Mouse (Mus musculus): ENCODE data around the gene Nkd2.

Nkd2 gene

GRCm38 (mm10) chr13:73833809-73834208, 13.6 kb downstream of the Nkd2 start:
- POLR2A ChIA-PET: interaction anchor here in 2 of 4 experiments (0.6 to 1.0 kb wide), 2 partner anchors 12 to 42 kb away, joined by 3 read pairs; no protein-coding TSS in a partner anchor
- CTCF ChIA-PET: interaction anchor here in 2 of 4 experiments (0.7 to 1.2 kb wide), 3 partner anchors 12 to 13 kb away, joined by 3 to 6 read pairs (median 3); partner anchors contain the start of gene Nkd2 (in 1 of the 2)

- ChIA-PET POLR2A (no interaction called here), CTCF (interaction anchor here in 3 of 4 experiments (0.6 to 1.5 kb wide), 4 partner anchors 9 to 140 kb away, joined by 3 to 10 read pairs (median 6); no protein-coding TSS in a partner anchor)
These were observed 15.9 kb downstream of the Nkd2 start for GRCm38 (mm10) chr13:73831486-73831885.

DNA sequence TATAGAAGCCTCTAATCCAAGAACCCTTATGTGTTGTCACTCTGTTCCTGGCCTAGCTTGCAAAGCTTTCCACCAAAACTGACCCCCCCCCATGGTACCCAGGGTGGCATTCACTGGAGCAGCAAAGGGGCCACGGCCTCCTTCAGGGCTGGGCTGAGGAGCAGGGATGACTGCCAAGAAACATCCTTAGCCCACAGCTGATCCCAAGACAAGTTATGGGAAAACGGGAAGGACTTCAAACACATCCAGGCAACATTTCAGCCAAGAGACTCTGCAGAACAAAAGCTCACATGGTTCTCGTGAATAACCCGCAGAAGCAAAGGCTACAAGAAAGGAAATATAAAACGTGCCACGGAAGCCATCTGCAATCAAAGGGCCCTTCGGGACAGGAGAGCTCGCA, 20.2 kb downstream of the Nkd2 start:
- CTCF ChIA-PET: interaction anchor here in 3 of 4 experiments (0.5 to 1.4 kb wide), 3 partner anchors 14 to 170 kb away, joined by 3 to 6 read pairs (median 5); no protein-coding TSS in a partner anchor
- POLR2A ChIA-PET: no interaction called here

- ChIA-PET POLR2A (no interaction called here), CTCF (no interaction called here)
These were observed 23.7 kb downstream of the Nkd2 start for GRCm38 (mm10) chr13:73823711-73824110.

DNA sequence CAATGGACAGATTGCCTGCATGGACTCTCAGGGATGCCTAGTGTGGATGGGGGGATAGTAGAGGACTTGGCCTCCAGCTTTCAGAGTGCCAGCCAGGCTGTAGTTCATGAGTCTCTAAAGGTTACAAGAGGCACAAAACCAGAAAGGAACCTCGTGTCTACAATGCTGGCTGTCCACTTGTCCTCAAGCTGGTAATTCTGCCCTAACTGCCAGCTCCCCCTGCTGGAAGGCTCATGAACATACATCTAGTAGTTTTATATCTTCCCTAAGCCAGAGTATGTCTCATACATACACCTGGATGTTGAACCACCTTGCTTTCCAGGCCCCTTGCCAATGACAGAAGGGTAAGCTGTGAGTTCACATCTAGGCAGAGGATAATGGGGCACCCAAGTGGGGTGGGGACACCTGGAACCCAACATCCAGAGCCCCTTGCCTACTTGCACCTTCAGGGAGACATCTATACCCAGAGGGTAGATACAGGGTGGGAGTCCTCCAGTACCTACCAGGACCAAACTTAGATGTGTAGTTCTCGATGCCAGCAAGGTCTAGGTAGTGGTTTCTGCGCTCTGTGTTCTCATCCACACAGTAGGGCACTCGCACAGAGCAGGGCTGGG, 25.1 kb downstream of the Nkd2 start:
- ChIA-PET CTCF (interaction anchor here (0.6 to 2.6 kb wide), 32 partner anchors 8 to 479 kb away, joined by 3 to 23 read pairs (median 4); partner anchors contain the start of genes Brd9 (in 1 of the 4) and Trip13 (in 1 of the 4)), POLR2A (interaction anchor here in 3 of 4 experiments (0.6 to 2.5 kb wide), 15 partner anchors 11 to 103 kb away, joined by 3 to 8 read pairs (median 3); no protein-coding TSS in a partner anchor)

DNA sequence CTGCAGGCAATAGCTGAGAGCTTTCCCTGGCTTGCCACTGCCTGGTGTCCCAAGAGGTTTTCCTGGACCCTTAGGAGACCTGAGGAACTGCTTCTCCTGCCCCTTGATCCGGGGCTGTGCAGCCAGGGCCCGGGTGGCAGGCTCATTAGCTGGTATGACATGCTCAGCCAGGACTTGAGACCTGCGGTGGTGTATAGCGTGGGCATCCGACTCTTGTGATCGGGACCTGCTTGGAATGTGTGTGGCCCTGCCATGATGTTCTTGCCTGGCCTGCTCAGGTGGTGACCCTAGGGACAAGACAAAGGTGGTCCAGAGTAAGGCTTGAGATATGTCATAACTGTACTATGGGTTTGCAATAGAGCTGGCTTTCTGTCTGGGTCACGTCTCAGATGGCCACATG, 26.2 kb downstream of the Nkd2 start:
- POLR2A ChIA-PET: interaction anchor here in 3 of 4 experiments (0.7 to 2.5 kb wide), 16 partner anchors 10 to 102 kb away, joined by 3 to 8 read pairs (median 3); no protein-coding TSS in a partner anchor
- CTCF ChIA-PET: interaction anchor here (0.5 to 2.6 kb wide), 11 partner anchors 8 to 107 kb away, joined by 3 to 23 read pairs (median 5); no protein-coding TSS in a partner anchor

DNA sequence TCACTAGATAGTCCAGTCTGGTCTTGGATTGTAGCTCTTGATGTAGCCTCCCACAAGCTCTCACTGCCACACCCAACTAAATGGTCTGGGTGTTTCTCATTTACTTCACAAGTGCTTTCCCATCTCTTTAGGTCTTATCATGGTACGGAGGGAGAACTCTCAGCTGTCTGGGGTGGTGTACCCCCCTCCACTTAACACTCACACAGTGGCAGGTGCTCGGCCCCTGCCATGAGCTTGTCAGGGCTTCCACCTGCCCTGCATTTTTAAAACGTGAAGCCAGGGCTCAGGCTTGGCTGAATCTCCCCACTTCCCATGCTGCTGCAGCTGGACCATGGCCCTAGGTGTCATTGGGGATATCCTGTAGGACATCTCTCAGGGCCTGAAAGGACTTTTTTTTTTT, 28.5 kb downstream of the Nkd2 start:
- ChIA-PET CTCF (interaction anchor here in 3 of 4 experiments (0.6 to 1.2 kb wide), 6 partner anchors 12 to 490 kb away, joined by 3 to 8 read pairs (median 4); partner anchors contain the start of genes Ndufs6 (in 1 of the 3) and Nkd2 (in 1 of the 3)), POLR2A (interaction anchor here (0.5 to 3.9 kb wide), 17 partner anchors 11 to 516 kb away, joined by 3 to 13 read pairs (median 4); partner anchors contain the start of genes Brd9 (in 1 of the 4) and Trip13 (in 1 of the 4))

GRCm38 (mm10) chr13:73816338-73816737, 31.1 kb downstream of the Nkd2 start:
- POLR2A ChIA-PET: interaction anchor here in 2 of 4 experiments (1.2 to 3.9 kb wide), 7 partner anchors 10 to 300 kb away, joined by 3 to 13 read pairs (median 4); no protein-coding TSS in a partner anchor

GRCm38 (mm10) chr13:73814181-73814580, 33.2 kb downstream of the Nkd2 start:
- CTCF ChIA-PET: interaction anchor here in 1 of 4 experiments (0.9 kb wide), 1 partner anchor 100 kb away, joined by 3 read pairs; no protein-coding TSS in a partner anchor
- POLR2A ChIA-PET: interaction anchor here in 2 of 4 experiments (1.1 to 2.6 kb wide), 6 partner anchors 14 to 91 kb away, joined by 3 to 7 read pairs (median 4); no protein-coding TSS in a partner anchor

More at GRCm38 (mm10) chr13:73816338-73816737, 31.1 kb downstream of the Nkd2 start:
- CTCF ChIA-PET: interaction anchor here in 2 of 4 experiments (0.6 to 1.2 kb wide), 3 partner anchors 34 to 99 kb away, joined by 3 to 6 read pairs (median 3); no protein-coding TSS in a partner anchor

GRCm38 (mm10) chr13:73812936-73813335, 34.5 kb downstream of the Nkd2 start:
- POLR2A ChIA-PET: interaction anchor here in 1 of 4 experiments (0.8 to 1.4 kb wide), 3 partner anchors 30 to 90 kb away, joined by 3 to 4 read pairs (median 4); no protein-coding TSS in a partner anchor
- CTCF ChIA-PET: interaction anchor here in 1 of 4 experiments (1.2 kb wide), 1 partner anchor 9 kb away, joined by 3 read pairs; no protein-coding TSS in a partner anchor

- ChIA-PET POLR2A (no interaction called here), CTCF (no interaction called here)
These were observed 42.5 kb downstream of the Nkd2 start for GRCm38 (mm10) chr13:73804914-73805313.

GRCm38 (mm10) chr13:73803450-73804178, 43.8 kb downstream of the Nkd2 start:
- ChIA-PET POLR2A (interaction anchor here in 2 of 4 experiments (0.8 to 1.6 kb wide), 5 partner anchors 11 to 26 kb away, joined by 3 to 5 read pairs (median 4); no protein-coding TSS in a partner anchor), CTCF (no interaction called here)

GRCm38 (mm10) chr13:73799110-73799509, 48.3 kb downstream of the Nkd2 start:
- ChIA-PET CTCF (no interaction called here), POLR2A (interaction anchor here (0.5 to 4.2 kb wide), 10 partner anchors 9 to 76 kb away, joined by 3 to 13 read pairs (median 4); no protein-coding TSS in a partner anchor)

- ChIA-PET CTCF (interaction anchor here in 2 of 4 experiments (0.7 to 1.0 kb wide), 2 partner anchors 29 to 35 kb away, joined by 3 read pairs; no protein-coding TSS in a partner anchor), POLR2A (interaction anchor here in 3 of 4 experiments (0.5 to 5.0 kb wide), 11 partner anchors 9 to 25 kb away, joined by 3 to 20 read pairs (median 3); no protein-coding TSS in a partner anchor)
These were observed 54.3 kb downstream of the Nkd2 start for GRCm38 (mm10) chr13:73793171-73793570.

- CTCF ChIA-PET: interaction anchor here in 3 of 4 experiments (0.9 to 1.8 kb wide), 5 partner anchors 15 to 69 kb away, joined by 3 to 5 read pairs (median 4); no protein-coding TSS in a partner anchor
- POLR2A ChIA-PET: interaction anchor here in 3 of 4 experiments (0.7 to 5.0 kb wide), 14 partner anchors 9 to 43 kb away, joined by 3 to 20 read pairs (median 4); no protein-coding TSS in a partner anchor
These were observed 55.3 kb downstream of the Nkd2 start for GRCm38 (mm10) chr13:73792176-73792575.

- CTCF ChIA-PET: interaction anchor here in 2 of 4 experiments (0.6 to 1.6 kb wide), 5 partner anchors 18 to 519 kb away, joined by 3 to 5 read pairs (median 4); no protein-coding TSS in a partner anchor
- POLR2A ChIA-PET: interaction anchor here in 3 of 4 experiments (0.8 to 17.8 kb wide), 35 partner anchors 9 to 534 kb away, joined by 3 to 443 read pairs (median 4); partner anchors contain the start of genes Brd9 (in 3 of the 3), Trip13 (in 3 of the 3), Cep72 (in 1 of the 3) and Pdcd6 (in 1 of the 3)
These were observed 64.9 kb downstream of the Nkd2 start for GRCm38 (mm10) chr13:73782486-73782885.

GRCm38 (mm10) chr13:73777578-73777977, 69.9 kb downstream of the Nkd2 start:
- POLR2A ChIA-PET: interaction anchor here in 3 of 4 experiments (1.1 to 17.8 kb wide), 7 partner anchors 9 to 117 kb away, joined by 3 to 443 read pairs (median 3); no protein-coding TSS in a partner anchor

DNA sequence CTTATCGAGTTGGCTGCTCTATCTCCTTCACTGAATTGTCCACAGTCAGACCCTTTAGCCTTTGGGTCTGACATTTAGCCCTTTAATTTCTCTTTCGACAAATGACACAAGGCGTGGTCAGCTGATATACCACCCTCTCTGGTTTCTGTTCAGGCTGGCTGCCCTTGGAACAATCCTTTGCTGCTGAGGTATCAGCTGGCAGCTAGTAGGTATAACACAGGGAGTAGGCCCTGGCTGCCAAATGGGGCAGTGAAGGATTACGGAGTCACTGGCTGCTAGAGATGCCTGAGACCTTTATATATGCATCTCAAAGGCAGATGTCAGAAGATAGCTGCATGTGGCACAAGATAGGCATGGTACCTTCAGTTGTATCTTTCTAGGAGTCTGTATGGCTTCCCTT, 71.6 kb downstream of the Nkd2 start:
- ChIA-PET CTCF (no interaction called here), POLR2A (interaction anchor here in 3 of 4 experiments (0.8 to 17.8 kb wide), 8 partner anchors 9 to 23 kb away, joined by 3 to 443 read pairs (median 4); no protein-coding TSS in a partner anchor)

More at GRCm38 (mm10) chr13:73777578-73777977, 69.9 kb downstream of the Nkd2 start:
- CTCF ChIA-PET: interaction anchor here in 2 of 4 experiments (0.5 to 1.4 kb wide), 2 partner anchors 14 to 193 kb away, joined by 3 to 4 read pairs; no protein-coding TSS in a partner anchor

Measured in embryonic stem cell, embryonic (primary cell).